ENCODE assay signal across 13 mouse cellular contexts in the genomic region with DNA sequence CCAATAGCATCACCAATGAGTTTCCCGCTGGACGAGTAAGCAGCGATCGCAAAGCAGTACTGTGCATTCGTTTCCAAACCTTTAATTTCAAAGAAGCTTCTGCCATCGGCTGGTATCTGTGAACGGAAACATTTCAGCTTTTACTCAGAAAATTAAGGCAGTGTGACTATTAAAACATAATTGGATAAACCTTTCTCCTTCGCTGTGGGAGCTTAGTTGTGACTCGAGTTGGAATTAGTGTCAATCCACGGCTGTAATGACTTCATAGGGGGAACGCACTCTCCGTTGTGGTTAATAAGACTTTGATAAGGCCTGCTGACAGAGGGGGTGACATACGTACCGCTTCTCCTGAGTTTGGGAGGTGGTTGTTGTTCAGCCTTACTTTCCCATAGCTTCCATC.
"Had no signal": no experiment of that assay in that cellular context is flagged by ENCODE, and none has a peak within 500 bp of the region (broad histone marks: within the 10 kb centered on the region; RNA-seq: fewer than 3 reads in every experiment).

No protein-coding gene starts in this region.

- H3K9me3 ChIP-seq: limb, embryonic 15.5 days; liver, embryonic 12.5 days had no signal

- H3K9ac ChIP-seq: limb, embryonic 15.5 days; liver, embryonic 12.5 days; lung, embryonic 14.5 days; midbrain, embryonic 12.5 days had no signal

- DNase-seq: kidney, adult 8-10 months; kidney, postnatal 36 days; layer of hippocampus, adult 9-11 months; layer of hippocampus, postnatal 36 days; lung, embryonic 14.5 days; lung, postnatal 10 days; lung, postnatal 4 days; right cerebral cortex, postnatal 25 days; thymus, postnatal 36 days had no signal

- H3K27me3 ChIP-seq: limb, embryonic 15.5 days; liver, embryonic 12.5 days; midbrain, embryonic 12.5 days had no signal

- ATAC-seq: liver, embryonic 12.5 days had no signal

- H3K27ac ChIP-seq: kidney, postnatal 0 days; limb, embryonic 15.5 days; liver, embryonic 12.5 days; midbrain, embryonic 12.5 days had no signal

- H3K36me3 ChIP-seq: limb, embryonic 15.5 days; liver, embryonic 12.5 days; midbrain, embryonic 12.5 days had no signal

- H3K4me1 ChIP-seq: limb, embryonic 15.5 days; liver, embryonic 12.5 days; midbrain, embryonic 12.5 days had no signal

- H3K4me2 ChIP-seq: limb, embryonic 15.5 days; liver, embryonic 12.5 days; lung, embryonic 14.5 days; midbrain, embryonic 12.5 days had no signal

- H3K4me3 ChIP-seq: limb, embryonic 15.5 days; liver, embryonic 12.5 days; midbrain, embryonic 12.5 days had no signal
